Mouse (Mus musculus) cerebellum, adult 2 months (tissue): Measurements from ENCODE around the gene Ccdc88c.

Experiments
- CTCF ChIP-seq: fragments of 200-500 bp; IDR thresholded peaks from 2 replicates; pipeline ENCODE4 v1.5.1; 2011; ENCODE audit warnings: low read depth, mild to moderate bottlenecking, control low read depth, low read length, moderate library complexity, borderline replicate concordance; ENCODE audit not compliant: insufficient read depth
- POLR2A ChIP-seq: fragments of 200-500 bp; IDR thresholded peaks from 2 replicates; pipeline ENCODE4 v1.6.1; 2011; ENCODE audit warnings: low read length, control low read depth, borderline replicate concordance; ENCODE audit not compliant: insufficient read depth

DNA sequence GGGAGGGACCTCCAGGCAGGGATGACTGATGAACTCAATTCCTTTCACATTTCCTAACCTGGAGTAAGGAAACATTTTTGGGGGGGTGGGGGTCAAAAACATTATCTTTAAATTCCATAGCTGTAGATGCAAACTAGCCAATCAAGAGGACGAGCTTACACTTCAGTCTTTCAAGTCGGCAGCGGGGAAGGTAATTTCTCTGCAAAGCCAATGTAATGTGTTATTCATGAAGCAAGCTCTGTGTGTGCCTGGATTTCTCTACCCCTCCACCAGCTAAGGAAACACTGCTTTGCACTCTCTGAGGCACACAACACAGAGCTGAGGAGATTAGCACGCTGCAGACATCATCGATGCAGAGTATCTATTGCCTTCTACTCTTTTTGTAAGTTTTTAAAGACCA is 9.8 kb downstream of the Ccdc88c start:
- TF ChIP-seq POLR2A, result no peak
- TF ChIP-seq CTCF, result no peak
